8 mouse cellular contexts compared by ENCODE assay signal in the genomic region with DNA sequence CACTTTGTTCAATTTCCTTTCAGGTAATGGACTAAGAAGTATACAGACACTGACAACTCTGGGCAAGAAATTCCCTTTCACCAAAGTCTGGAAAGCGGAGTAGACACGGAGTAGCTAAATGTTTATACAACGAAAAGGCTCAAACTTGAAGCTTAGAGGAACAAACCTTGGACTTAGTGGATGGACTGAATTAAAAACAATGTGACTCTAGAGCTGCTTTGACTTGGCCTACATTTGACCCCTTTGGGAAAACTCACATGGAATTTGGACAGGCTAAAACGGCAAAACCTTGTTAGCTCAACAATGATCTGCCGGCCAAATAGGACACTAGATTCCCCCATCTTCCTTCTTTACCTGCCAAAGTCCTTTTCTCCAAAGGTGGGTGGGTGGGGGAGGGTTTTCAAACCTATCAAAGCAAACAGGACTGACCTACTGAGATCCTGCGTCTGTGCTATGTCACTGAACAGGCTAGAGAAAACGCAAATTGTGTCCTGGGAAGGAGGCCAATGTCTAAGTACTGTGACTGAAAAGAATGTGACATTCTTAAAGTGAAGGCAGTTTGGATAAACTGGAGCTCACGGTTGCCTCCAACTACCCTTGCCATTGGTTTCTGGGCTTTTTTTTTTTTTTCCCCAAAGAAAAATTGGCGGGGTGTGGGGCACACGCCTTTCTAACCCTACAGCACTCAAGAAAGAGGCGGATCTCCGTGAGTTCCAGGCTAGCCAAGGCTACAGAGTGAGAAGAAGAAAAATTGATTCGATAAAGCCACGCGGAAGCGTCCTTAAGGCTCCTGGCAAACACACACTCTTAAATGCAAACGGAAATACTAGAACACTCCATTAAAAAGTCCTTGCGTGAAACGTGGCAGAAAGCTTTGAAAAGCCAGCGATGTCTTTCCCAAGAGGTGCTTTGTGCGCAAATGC. TPM values are rescaled to one million over a fixed set of nuclear protein-coding genes. Genes with fewer than 3 reads are reported as not detected.
DNase-seq lines count a peak whose midpoint lies in the region; ATAC-seq and TF ChIP-seq lines count a peak whose summit lies in the region.

No protein-coding gene starts in this region.

- no peak for TF ChIP-seq CTCF in hindbrain, postnatal 0 days (IDR thresholded peaks at IDR 0.05; ENCODE audit: low read depth)
- TF ChIP-seq CTCF in liver, embryonic 14.5 days (IDR thresholded peaks at IDR 0.05; ENCODE audit: low read depth) = no peak

- peak; percentile 21 for DNase-seq in embryo, embryonic 11 days
- DNase-seq in embryo, embryonic 10 days (ENCODE audit: low spot score) = no peak
- DNase-seq in embryonic facial prominence, embryonic 14.5 days (ENCODE audit: low spot score) = peak; percentile 76
- DNase-seq in hindbrain, postnatal 0 days (ENCODE audit: low spot score) = peak; percentile 46
- no peak for DNase-seq in liver, embryonic 14.5 days (ENCODE audit: low read depth in 3 of 3, low spot score in 3 of 3)
- DNase-seq in left cerebral cortex, postnatal 36 days (ENCODE audit: low spot score in 2 of 2) = no peak
- DNase-seq in thymus, postnatal 10 days (ENCODE audit: low spot score in 2 of 2) = no peak

- H3K9ac ChIP-seq in embryonic facial prominence, embryonic 14.5 days (ENCODE audit: low read depth, low read length) = peak overlapping the region; percentile 77
- peak overlapping the region; percentile 53 for H3K9ac ChIP-seq in hindbrain, postnatal 0 days (replicated peaks; ENCODE audit: low read length)
- H3K9ac ChIP-seq in liver, embryonic 14.5 days (replicated peaks) = peak overlapping the region; percentile 89
- H3K9ac ChIP-seq in stomach, embryonic 14.5 days (replicated peaks; ENCODE audit: low read depth, low read length) = peak overlapping the region; percentile 69

- no peaks in the 10 kb centered on the region for H3K9me3 ChIP-seq in embryonic facial prominence, embryonic 14.5 days (ENCODE audit: control insufficient read depth, low read length)
- no peaks in the 10 kb centered on the region for H3K9me3 ChIP-seq in hindbrain, postnatal 0 days (ENCODE audit: low read length)
- no peaks in the 10 kb centered on the region for H3K9me3 ChIP-seq in liver, embryonic 14.5 days (ENCODE audit: control insufficient read depth, low read length)
- H3K9me3 ChIP-seq in stomach, embryonic 14.5 days (ENCODE audit: control insufficient read depth, low read depth, low read length) = no peaks in the 10 kb centered on the region

- peak overlapping the region; percentile 95 for H3K4me2 ChIP-seq in embryonic facial prominence, embryonic 14.5 days (ENCODE audit: low read depth, low read length)
- peak overlapping the region; percentile 93 for H3K4me2 ChIP-seq in hindbrain, postnatal 0 days (ENCODE audit: low read depth, low read length)
- peak overlapping the region; percentile 99 for H3K4me2 ChIP-seq in liver, embryonic 14.5 days (ENCODE audit: low read depth)
- peak overlapping the region; percentile 46 for H3K4me2 ChIP-seq in stomach, embryonic 14.5 days (replicated peaks; ENCODE audit: low read depth, low read length)

- H3K27me3 ChIP-seq in embryonic facial prominence, embryonic 14.5 days (replicated peaks; ENCODE audit: control insufficient read depth, insufficient read depth, low read length) = no peaks in the 10 kb centered on the region
- H3K27me3 ChIP-seq in hindbrain, postnatal 0 days (ENCODE audit: insufficient read depth, low read length) = no peaks in the 10 kb centered on the region
- H3K27me3 ChIP-seq in liver, embryonic 14.5 days (ENCODE audit: control insufficient read depth, insufficient read depth, low read length) = no peaks in the 10 kb centered on the region
- no peaks in the 10 kb centered on the region for H3K27me3 ChIP-seq in stomach, embryonic 14.5 days (ENCODE audit: control insufficient read depth, insufficient read depth, low read length)

- H3K4me3 ChIP-seq in embryonic facial prominence, embryonic 14.5 days (ENCODE audit: low read depth, low read length) = peak overlapping the region; percentile 91
- H3K4me3 ChIP-seq in hindbrain, postnatal 0 days (ENCODE audit: low read length) = peak overlapping the region; percentile 65
- H3K4me3 ChIP-seq in liver, embryonic 14.5 days (ENCODE audit: insufficient read depth in 1 of 2, low read depth in 2 of 2, low read length in 2 of 2) = peak overlapping the region; percentile 92 to 94
- peak overlapping the region; percentile 52 for H3K4me3 ChIP-seq in stomach, embryonic 14.5 days (ENCODE audit: low read depth, low read length)

- H3K4me1 ChIP-seq in embryonic facial prominence, embryonic 14.5 days (ENCODE audit: control insufficient read depth, insufficient read depth, low read length) = peaks cover 19% of the 10 kb centered on the region
- H3K4me1 ChIP-seq in hindbrain, postnatal 0 days (ENCODE audit: insufficient read depth, low read length) = 0 out of 2 replicates have a peak, but pooled peaks cover 7% of the 10 kb centered on the region
- H3K4me1 ChIP-seq in liver, embryonic 14.5 days (replicated peaks; ENCODE audit: control insufficient read depth in 2 of 2, insufficient read depth in 2 of 2, low read length in 1 of 2) = peaks cover 24 to 40% of the 10 kb centered on the region in 2 experiments
- H3K4me1 ChIP-seq in stomach, embryonic 14.5 days (ENCODE audit: control insufficient read depth, insufficient read depth, low read length) = peaks cover 41% of the 10 kb centered on the region

- WGBS in embryonic facial prominence, embryonic 14.5 days = 10% methylated on average over 21 of the region's 21 CpGs
- WGBS in hindbrain, postnatal 0 days = 13% methylated on average over 21 of the region's 21 CpGs
- 20% methylated on average over 21 of the region's 21 CpGs for WGBS in liver, embryonic 14.5 days (ENCODE audit: insufficient replicate concordance)
- 6% methylated on average over 21 of the region's 21 CpGs for WGBS in stomach, embryonic 14.5 days

- H3K27ac ChIP-seq in embryonic facial prominence, embryonic 14.5 days (replicated peaks; ENCODE audit: low read depth, low read length) = peak overlapping the region; percentile 95
- peak overlapping the region; percentile 57 for H3K27ac ChIP-seq in hindbrain, postnatal 0 days
- H3K27ac ChIP-seq in liver, embryonic 14.5 days = peak overlapping the region; percentile 68
- H3K27ac ChIP-seq in stomach, embryonic 14.5 days (ENCODE audit: low read length) = peak overlapping the region; percentile 96

- H3K36me3 ChIP-seq in embryonic facial prominence, embryonic 14.5 days (ENCODE audit: control insufficient read depth, insufficient read depth, low read length) = 0 out of 2 replicates have a peak, but pooled peaks cover 4% of the 10 kb centered on the region
- no peaks in the 10 kb centered on the region for H3K36me3 ChIP-seq in hindbrain, postnatal 0 days (ENCODE audit: insufficient read depth, low read length)
- peaks cover 3% of the 10 kb centered on the region; the same call in 1 of the 2 replicates for H3K36me3 ChIP-seq in liver, embryonic 14.5 days (replicated peaks; ENCODE audit: control insufficient read depth, insufficient read depth, low read depth)
- H3K36me3 ChIP-seq in stomach, embryonic 14.5 days (ENCODE audit: control insufficient read depth, insufficient read depth, low read length) = no peaks in the 10 kb centered on the region

- ATAC-seq in embryonic facial prominence, embryonic 14.5 days (ENCODE audit: low read depth) = no peak
- ATAC-seq in hindbrain, postnatal 0 days = no peak
- no peak for ATAC-seq in liver, embryonic 14.5 days (ENCODE audit: insufficient read depth)
- ATAC-seq in stomach, embryonic 14.5 days (ENCODE audit: insufficient number of reproducible peaks, insufficient read depth, low FRiP score, low read depth) = no peak

- intact Hi-C loops in left cerebral cortex, postnatal 36 days (cut with DNase I) = loop anchor here (2.0 to 5.0 kb wide), 3 partner anchors 39 to 128 kb away; partner anchors contain the start of gene Gtf3a

- no peak for TF ChIP-seq EP300 in liver, embryonic 14.5 days (IDR thresholded peaks at IDR 0.05; ENCODE audit: low read depth)

RNA-seq across cellular contexts. Expression of gene Lnx2, which starts 1.0 kb away (rescaled TPM):
- polyA plus RNA-seq in embryonic facial prominence, embryonic 14.5 days (2014; fragmentation: Nextera tagmentation; extraction: Ambion mirVana) = 13.7 and 13.9 TPM in 2 replicates
- total RNA-seq in hindbrain, postnatal 0 days (2014; rRNA removed) = 7.4 and 9.7 TPM in 2 replicates
- 3.0 and 3.3 TPM in 2 replicates for polyA plus RNA-seq in hindbrain, postnatal 0 days (2015; fragmentation: Nextera tagmentation; extraction: Ambion mirVana)
- 3.1 and 4.1 TPM in 2 replicates for polyA plus RNA-seq in liver, embryonic 14.5 days (2012; rRNA removed)
- 4.0 and 4.4 TPM in 2 replicates for polyA plus RNA-seq in liver, embryonic 14.5 days (2014; fragmentation: Nextera tagmentation; extraction: Ambion mirVana)
- 20.7 and 25.5 TPM in 2 replicates for polyA plus RNA-seq in stomach, embryonic 14.5 days (2014; fragmentation: Nextera tagmentation; extraction: Ambion mirVana)
- total RNA-seq in left cerebral cortex, postnatal 36 days (2021) = 1 to 10 TPM; 5.0 to 5.8 TPM

RNA-seq across cellular contexts. Expression of gene Polr1d, which starts 1.5 kb away (rescaled TPM):
- polyA plus RNA-seq in embryonic facial prominence, embryonic 14.5 days (2014; fragmentation: Nextera tagmentation; extraction: Ambion mirVana) = 138 and 147 TPM in 2 replicates
- 53.7 and 55.0 TPM in 2 replicates for total RNA-seq in hindbrain, postnatal 0 days (2014; rRNA removed)
- polyA plus RNA-seq in hindbrain, postnatal 0 days (2015; fragmentation: Nextera tagmentation; extraction: Ambion mirVana) = 103 and 106 TPM in 2 replicates
- 45.9 and 58.6 TPM in 2 replicates for polyA plus RNA-seq in liver, embryonic 14.5 days (2012; rRNA removed)
- 87.1 and 92.4 TPM in 2 replicates for polyA plus RNA-seq in liver, embryonic 14.5 days (2014; fragmentation: Nextera tagmentation; extraction: Ambion mirVana)
- polyA plus RNA-seq in stomach, embryonic 14.5 days (2014; fragmentation: Nextera tagmentation; extraction: Ambion mirVana) = 140 and 148 TPM in 2 replicates
- 10 to 100 TPM; 61.3 to 78.1 TPM for total RNA-seq in left cerebral cortex, postnatal 36 days (2021)

Comparison
In these comparisons a context has a peak if more than half of its experiments do, and no peak if none do; other contexts are left out.
1. DNase-seq: peak in embryo, embryonic 11 days (single experiment), embryonic facial prominence, embryonic 14.5 days (single experiment) and hindbrain, postnatal 0 days (single experiment); none in embryo, embryonic 10 days (single experiment), liver, embryonic 14.5 days (0 of 3), left cerebral cortex, postnatal 36 days (0 of 2) and thymus, postnatal 10 days (0 of 2).
2. H3K4me2 ChIP-seq: peak in every context shown above with its lines; median percentile 99 in liver, embryonic 14.5 days; 95 in embryonic facial prominence, embryonic 14.5 days; 93 in hindbrain, postnatal 0 days; 46 in stomach, embryonic 14.5 days.
3. Peak in every context shown above with its lines, with median percentiles within 50 percentile points of each other: H3K27ac ChIP-seq, H3K4me3 ChIP-seq and H3K9ac ChIP-seq.